ENCODE assay signal across 11 mouse cellular contexts in genomic region chr11:113611112-113611646, GRCm38 (mm10). TPM values are rescaled to one million over a fixed set of nuclear protein-coding genes. Genes with fewer than 3 reads are reported as not detected.
A peak's percentile ranks its signal among the peaks of the same experiment; 100 is the strongest.
DNase-seq lines count a peak whose midpoint lies in the region; ATAC-seq and TF ChIP-seq lines count a peak whose summit lies in the region.
"Had no signal": no experiment of that assay in that cellular context is flagged by ENCODE, and none has a peak within 500 bp of the region (broad histone marks: within the 10 kb centered on the region; RNA-seq: fewer than 3 reads in every experiment).

No protein-coding gene starts in this region.

- no peak overlapping the region for H3K4me3 ChIP-seq in forebrain, embryonic 10.5 days
- no peak overlapping the region for H3K4me3 ChIP-seq in forebrain, postnatal 0 days (ENCODE audit: low read depth, low read length)
- no peak overlapping the region for H3K4me3 ChIP-seq in lung, embryonic 14.5 days (ENCODE audit: low read depth, low read length)
- no peak overlapping the region for H3K4me3 ChIP-seq in forebrain, embryonic 13.5 days
- H3K4me3 ChIP-seq in midbrain, embryonic 14.5 days (replicated peaks; ENCODE audit: low read depth, low read length) = no peak overlapping the region
- H3K4me3 ChIP-seq: erythroblast, embryonic 14.5 days had no signal

- peaks cover 21% of the 10 kb centered on the region for H3K27me3 ChIP-seq in forebrain, embryonic 10.5 days (ENCODE audit: poor library complexity, severe bottlenecking)
- H3K27me3 ChIP-seq in forebrain, postnatal 0 days (ENCODE audit: insufficient read depth, low read length) = no peaks in the 10 kb centered on the region
- no peaks in the 10 kb centered on the region for H3K27me3 ChIP-seq in lung, embryonic 14.5 days (ENCODE audit: insufficient read depth, low read length)
- no peaks in the 10 kb centered on the region; the same call in 1 of the 2 replicates for H3K27me3 ChIP-seq in forebrain, embryonic 13.5 days
- H3K27me3 ChIP-seq in midbrain, embryonic 14.5 days (ENCODE audit: control insufficient read depth, insufficient read depth, low read length) = no peaks in the 10 kb centered on the region

- no peaks in the 10 kb centered on the region for H3K36me3 ChIP-seq in forebrain, embryonic 10.5 days (replicated peaks)
- no peaks in the 10 kb centered on the region for H3K36me3 ChIP-seq in forebrain, postnatal 0 days (ENCODE audit: insufficient read depth)
- H3K36me3 ChIP-seq in lung, embryonic 14.5 days (ENCODE audit: insufficient read depth) = no peaks in the 10 kb centered on the region
- H3K36me3 ChIP-seq in forebrain, embryonic 13.5 days (ENCODE audit: poor library complexity, severe bottlenecking) = no peaks in the 10 kb centered on the region
- no peaks in the 10 kb centered on the region for H3K36me3 ChIP-seq in midbrain, embryonic 14.5 days (ENCODE audit: control insufficient read depth, insufficient read depth, low read length)

- DNase-seq in forebrain, embryonic 10.5 days (ENCODE audit: extremely low spot score, low spot score) = no peak
- no peak for DNase-seq in forebrain, postnatal 0 days
- peak; percentile 72 for DNase-seq in lung, embryonic 14.5 days
- no peak for DNase-seq in lung, postnatal 14 days
- DNase-seq in midbrain, embryonic 14.5 days = no peak
- DNase-seq in cerebellum, postnatal 10 days = no peak
- DNase-seq in thymus, postnatal 14 days = no peak
- DNase-seq: cerebellum, adult 11-12 months had no signal

- H3K9ac ChIP-seq in forebrain, postnatal 0 days = no peak overlapping the region
- no peak overlapping the region for H3K9ac ChIP-seq in lung, embryonic 14.5 days
- no peak overlapping the region for H3K9ac ChIP-seq in forebrain, embryonic 13.5 days
- no peak overlapping the region for H3K9ac ChIP-seq in midbrain, embryonic 14.5 days (replicated peaks; ENCODE audit: low read length)

- H3K27ac ChIP-seq in forebrain, embryonic 10.5 days = peak overlapping the region; percentile 75
- no peak overlapping the region for H3K27ac ChIP-seq in forebrain, postnatal 0 days (ENCODE audit: low read depth, low read length)
- peak overlapping the region; percentile 81 for H3K27ac ChIP-seq in lung, embryonic 14.5 days (ENCODE audit: low read depth)
- H3K27ac ChIP-seq in forebrain, embryonic 13.5 days = peak overlapping the region; percentile 83
- H3K27ac ChIP-seq in midbrain, embryonic 14.5 days (replicated peaks; ENCODE audit: low read depth, low read length) = peak overlapping the region; percentile 68

- peaks cover 6% of the 10 kb centered on the region; the same call in 1 of the 2 replicates for H3K9me3 ChIP-seq in forebrain, embryonic 10.5 days
- H3K9me3 ChIP-seq in forebrain, postnatal 0 days (ENCODE audit: low read length) = no peaks in the 10 kb centered on the region
- no peaks in the 10 kb centered on the region for H3K9me3 ChIP-seq in lung, embryonic 14.5 days (ENCODE audit: low read depth, low read length)
- H3K9me3 ChIP-seq in forebrain, embryonic 13.5 days (replicated peaks) = no peaks in the 10 kb centered on the region
- H3K9me3 ChIP-seq in midbrain, embryonic 14.5 days (ENCODE audit: control insufficient read depth, low read length) = no peaks in the 10 kb centered on the region

- 93% methylated on average over 10 of the region's 10 CpGs for WGBS in forebrain, embryonic 10.5 days
- 76% methylated on average over 10 of the region's 10 CpGs for WGBS in forebrain, postnatal 0 days
- 56% methylated on average over 10 of the region's 10 CpGs for WGBS in lung, embryonic 14.5 days
- WGBS in forebrain, embryonic 13.5 days = 90% methylated on average over 10 of the region's 10 CpGs
- WGBS in midbrain, embryonic 14.5 days = 91% methylated on average over 10 of the region's 10 CpGs

- no peak for TF ChIP-seq CTCF in forebrain, postnatal 0 days (IDR thresholded peaks at IDR 0.05; ENCODE audit: low read depth)
- TF ChIP-seq CTCF in lung, embryonic 14.5 days (IDR thresholded peaks at IDR 0.05; ENCODE audit: low read depth) = no peak

- H3K4me2 ChIP-seq in forebrain, postnatal 0 days (ENCODE audit: low read depth) = no peak overlapping the region
- peak overlapping the region; percentile 52; the same call in 1 of the 2 replicates for H3K4me2 ChIP-seq in lung, embryonic 14.5 days
- no peak overlapping the region for H3K4me2 ChIP-seq in forebrain, embryonic 13.5 days
- no peak overlapping the region for H3K4me2 ChIP-seq in midbrain, embryonic 14.5 days (ENCODE audit: low read length)

- peaks cover 21% of the 10 kb centered on the region for H3K4me1 ChIP-seq in forebrain, embryonic 10.5 days
- peaks cover 9% of the 10 kb centered on the region for H3K4me1 ChIP-seq in forebrain, postnatal 0 days (ENCODE audit: insufficient read depth)
- peaks cover 13% of the 10 kb centered on the region for H3K4me1 ChIP-seq in lung, embryonic 14.5 days (ENCODE audit: insufficient read depth)
- peaks cover 19% of the 10 kb centered on the region for H3K4me1 ChIP-seq in forebrain, embryonic 13.5 days
- peaks cover 11% of the 10 kb centered on the region for H3K4me1 ChIP-seq in midbrain, embryonic 14.5 days (ENCODE audit: control insufficient read depth, insufficient read depth, low read length)

- no peak for ATAC-seq in forebrain, postnatal 0 days
- peak; percentile 67 for ATAC-seq in lung, embryonic 14.5 days (ENCODE audit: insufficient read depth)
- no peak for ATAC-seq in forebrain, embryonic 13.5 days
- ATAC-seq in midbrain, embryonic 14.5 days (ENCODE audit: low FRiP score, low TSS enrichment) = no peak

RNA-seq across cellular contexts. Expression of gene Sstr2, which starts 8.0 kb away (rescaled TPM):
- polyA plus RNA-seq in forebrain, embryonic 10.5 days (2016; fragmentation: Nextera tagmentation; extraction: Ambion mirVana) = 2.7 and 4.1 TPM in 2 replicates
- 19.9 and 32.2 TPM in 2 replicates for total RNA-seq in forebrain, postnatal 0 days (2014; rRNA removed)
- polyA plus RNA-seq in forebrain, postnatal 0 days (2015; fragmentation: Nextera tagmentation; extraction: Ambion mirVana) = 23.1 and 27.1 TPM in 2 replicates
- 1.4 and 2.0 TPM in 2 replicates for polyA plus RNA-seq in lung, embryonic 14.5 days (2014; fragmentation: Nextera tagmentation; extraction: Ambion mirVana)
- 62.7 and 78.0 TPM in 2 replicates for polyA plus RNA-seq in forebrain, embryonic 13.5 days (2015; fragmentation: Nextera tagmentation; extraction: Ambion mirVana)
- polyA plus RNA-seq in midbrain, embryonic 14.5 days (2014; fragmentation: Nextera tagmentation; extraction: Ambion mirVana) = 18.0 and 23.3 TPM in 2 replicates
- total RNA-seq: neutrophil, adult 5-6 weeks had no signal
- polyA plus RNA-seq: erythroblast, embryonic 14.5 days had no signal

RNA-seq across cellular contexts. Expression of gene Cog1, which starts 37.8 kb away (rescaled TPM):
- 24.4 and 24.6 TPM in 2 replicates for polyA plus RNA-seq in forebrain, embryonic 10.5 days (2016; fragmentation: Nextera tagmentation; extraction: Ambion mirVana)
- total RNA-seq in forebrain, postnatal 0 days (2014; rRNA removed) = 37.2 and 48.8 TPM in 2 replicates
- polyA plus RNA-seq in forebrain, postnatal 0 days (2015; fragmentation: Nextera tagmentation; extraction: Ambion mirVana) = 25.3 and 28.6 TPM in 2 replicates
- polyA plus RNA-seq in lung, embryonic 14.5 days (2014; fragmentation: Nextera tagmentation; extraction: Ambion mirVana) = 28.4 and 28.8 TPM in 2 replicates
- 30.1 and 31.1 TPM in 2 replicates for polyA plus RNA-seq in forebrain, embryonic 13.5 days (2015; fragmentation: Nextera tagmentation; extraction: Ambion mirVana)
- 35.2 and 40.1 TPM in 2 replicates for polyA plus RNA-seq in midbrain, embryonic 14.5 days (2014; fragmentation: Nextera tagmentation; extraction: Ambion mirVana)

RNA-seq across cellular contexts. Expression of gene Slc39a11, which starts 38.7 kb away (rescaled TPM):
- polyA plus RNA-seq in forebrain, embryonic 10.5 days (2016; fragmentation: Nextera tagmentation; extraction: Ambion mirVana) = 18.4 and 19.8 TPM in 2 replicates
- 36.9 and 48.2 TPM in 2 replicates for total RNA-seq in forebrain, postnatal 0 days (2014; rRNA removed)
- 33.1 and 39.1 TPM in 2 replicates for polyA plus RNA-seq in forebrain, postnatal 0 days (2015; fragmentation: Nextera tagmentation; extraction: Ambion mirVana)
- 19.6 and 21.8 TPM in 2 replicates for polyA plus RNA-seq in lung, embryonic 14.5 days (2014; fragmentation: Nextera tagmentation; extraction: Ambion mirVana)
- 27.7 and 29.0 TPM in 2 replicates for polyA plus RNA-seq in forebrain, embryonic 13.5 days (2015; fragmentation: Nextera tagmentation; extraction: Ambion mirVana)
- polyA plus RNA-seq in midbrain, embryonic 14.5 days (2014; fragmentation: Nextera tagmentation; extraction: Ambion mirVana) = 28.5 and 31.1 TPM in 2 replicates
